Mouse (Mus musculus): ENCODE results near the gene Khk. TPM values are rescaled to one million over a fixed set of nuclear protein-coding genes. Genes with fewer than 3 reads are reported as not detected.

Gene Khk
- polyA plus RNA-seq, 1 experiment, result 40.4 TPM

GRCm38 (mm10) chr5:30960814-30961213 lies 39.6 kb downstream of the Khk start:
- H3K27me3 ChIP-seq (replicated peaks), result peaks cover 14% of the 10 kb centered on the region
- peaks cover 50% of the 10 kb centered on the region for H3K4me1 ChIP-seq
- peaks cover 22% of the 10 kb centered on the region for H3K36me3 ChIP-seq (replicated peaks; ENCODE audit: low read length)
- H3K9me3 ChIP-seq, result peaks cover 9% of the 10 kb centered on the region
- H3K4me3 ChIP-seq (replicated peaks), result peak overlapping the region; percentile 99
- TF ChIP-seq GATA1 (IDR thresholded peaks at IDR 0.05; ENCODE audit: borderline replicate concordance, low read length) (no peak), FLI1 (IDR thresholded peaks at IDR 0.05; ENCODE audit: low read length) (no peak)

GRCm38 (mm10) chr5:30961545-30962505 lies 40.6 kb downstream of the Khk start:
- TF ChIP-seq GATA1 (IDR thresholded peaks at IDR 0.05; ENCODE audit: borderline replicate concordance, low read length), result no peak
- peaks cover 9% of the 10 kb centered on the region for H3K9me3 ChIP-seq
- H3K4me1 ChIP-seq, result peaks cover 47% of the 10 kb centered on the region
- peak overlapping the region; percentile 64 for H3K4me3 ChIP-seq (replicated peaks)
- H3K27me3 ChIP-seq (replicated peaks), result peaks cover 20% of the 10 kb centered on the region
- H3K36me3 ChIP-seq (replicated peaks; ENCODE audit: low read length), result peaks cover 18% of the 10 kb centered on the region

- H3K4me3 ChIP-seq (replicated peaks), result no peak overlapping the region
- TF ChIP-seq FLI1 (IDR thresholded peaks at IDR 0.05; ENCODE audit: low read length), result no peak
- no peak for TF ChIP-seq GATA1 (IDR thresholded peaks at IDR 0.05; ENCODE audit: borderline replicate concordance, low read length)
- peaks cover 9% of the 10 kb centered on the region for H3K9me3 ChIP-seq
- H3K4me1 ChIP-seq, result peaks cover 36% of the 10 kb centered on the region
- H3K36me3 ChIP-seq (replicated peaks; ENCODE audit: low read length), result peaks cover under 1% of the 10 kb centered on the region
- peaks cover 31% of the 10 kb centered on the region for H3K27me3 ChIP-seq (replicated peaks)
These were observed 42.7 kb downstream of the Khk start for GRCm38 (mm10) chr5:30963916-30964315.

GRCm38 (mm10) chr5:30966189-30966588 lies 45.0 kb downstream of the Khk start:
- Histone ChIP-seq H3K4me1 (peaks cover 24% of the 10 kb centered on the region), H3K4me3 (replicated peaks) (no peak overlapping the region), H3K9me3 (peaks cover 9% of the 10 kb centered on the region), H3K36me3 (replicated peaks; ENCODE audit: low read length) (no peaks in the 10 kb centered on the region), H3K27me3 (replicated peaks) (peaks cover 45% of the 10 kb centered on the region)
- TF ChIP-seq GATA1 (IDR thresholded peaks at IDR 0.05; ENCODE audit: borderline replicate concordance, low read length), result no peak
- no peak for TF ChIP-seq FLI1 (IDR thresholded peaks at IDR 0.05; ENCODE audit: low read length)

GRCm38 (mm10) chr5:30968416-30968815 lies 47.2 kb downstream of the Khk start, which contains the start of gene Tcf23:
Tcf23 (plus strand) TSS chr5:30968662.
- TF ChIP-seq FLI1 (IDR thresholded peaks at IDR 0.05; ENCODE audit: low read length) (no peak), GATA1 (IDR thresholded peaks at IDR 0.05; ENCODE audit: borderline replicate concordance, low read length) (no peak)
- Histone ChIP-seq H3K4me3 (replicated peaks) (no peak within 1 kb of the TSS), H3K9me3 (peaks cover 6% of the 10 kb centered on the region), H3K4me1 (peaks cover 10% of the 10 kb centered on the region), H3K27me3 (replicated peaks) (peaks cover 58% of the 10 kb centered on the region), H3K36me3 (replicated peaks; ENCODE audit: low read length) (no peaks in the 10 kb centered on the region)

- no peaks in the 10 kb centered on the region for H3K36me3 ChIP-seq (replicated peaks; ENCODE audit: low read length)
- H3K9me3 ChIP-seq, result no peaks in the 10 kb centered on the region
- no peak overlapping the region for H3K4me3 ChIP-seq (replicated peaks)
- H3K4me1 ChIP-seq, result peaks cover 10% of the 10 kb centered on the region
- TF ChIP-seq FLI1 (IDR thresholded peaks at IDR 0.05; ENCODE audit: low read length) (no peak), GATA1 (IDR thresholded peaks at IDR 0.05; ENCODE audit: borderline replicate concordance, low read length) (no peak)
- peaks cover 65% of the 10 kb centered on the region for H3K27me3 ChIP-seq (replicated peaks)
These were observed 48.2 kb downstream of the Khk start for GRCm38 (mm10) chr5:30969440-30969839.

- H3K36me3 ChIP-seq (replicated peaks; ENCODE audit: low read length), result no peaks in the 10 kb centered on the region
- TF ChIP-seq GATA1 (IDR thresholded peaks at IDR 0.05; ENCODE audit: borderline replicate concordance, low read length), result no peak
- no peak for TF ChIP-seq FLI1 (IDR thresholded peaks at IDR 0.05; ENCODE audit: low read length)
- H3K4me1 ChIP-seq, result no peaks in the 10 kb centered on the region
- H3K4me3 ChIP-seq (replicated peaks), result no peak overlapping the region
- H3K27me3 ChIP-seq (replicated peaks), result peaks cover 68% of the 10 kb centered on the region
- no peaks in the 10 kb centered on the region for H3K9me3 ChIP-seq
These were observed 53.8 kb downstream of the Khk start for GRCm38 (mm10) chr5:30974870-30975656.

Other genes starting within 250 kb of the Khk start
- gene Dpysl5, start 209.9 kb upstream of the Khk start, polyA plus RNA-seq (2012; ENCODE audit: insufficient read depth, low replicate concordance), result 0.12 TPM in 1 of 2 replicates, not detected in the other
- 2.1 TPM in 1 of 2 replicates, not detected in the other for gene Mapre3, start 106.8 kb upstream of the Khk start, polyA plus RNA-seq (2012; ENCODE audit: insufficient read depth, low replicate concordance)
- 11.8 and 17.0 TPM in 2 replicates for gene Tmem214, start 53.4 kb upstream of the Khk start, polyA plus RNA-seq (2012; ENCODE audit: insufficient read depth, low replicate concordance)
- 36.7 and 70.8 TPM in 2 replicates for gene Agbl5, start 32.7 kb upstream of the Khk start, polyA plus RNA-seq (2012; ENCODE audit: insufficient read depth, low replicate concordance)
- 57.7 and 180 TPM in 2 replicates for gene Ost4, start 13.6 kb upstream of the Khk start, polyA plus RNA-seq (2012; ENCODE audit: insufficient read depth, low replicate concordance)
- gene Emilin1, start 8.0 kb upstream of the Khk start, polyA plus RNA-seq (2012; ENCODE audit: insufficient read depth, low replicate concordance), result 427 and 497 TPM in 2 replicates
- gene Cgref1, start 24.2 kb downstream of the Khk start, polyA plus RNA-seq (2012; ENCODE audit: insufficient read depth, low replicate concordance), result not detected in 2 replicates
- 43.7 and 59.1 TPM in 2 replicates for gene Preb, start 38.9 kb downstream of the Khk start, polyA plus RNA-seq (2012; ENCODE audit: insufficient read depth, low replicate concordance)
- not detected in 2 replicates for gene Tcf23, start 47.2 kb downstream of the Khk start, polyA plus RNA-seq (2012; ENCODE audit: insufficient read depth, low replicate concordance)
- gene Atraid, start 126.9 kb downstream of the Khk start, polyA plus RNA-seq (2012; ENCODE audit: insufficient read depth, low replicate concordance), result 6.5 and 48.6 TPM in 2 replicates
- gene Slc5a6, start 127.5 kb downstream of the Khk start, polyA plus RNA-seq (2012; ENCODE audit: insufficient read depth, low replicate concordance), result 5.0 and 8.2 TPM in 2 replicates
- gene Cad, start 133.3 kb downstream of the Khk start, polyA plus RNA-seq (2012; ENCODE audit: insufficient read depth, low replicate concordance), result 218 and 333 TPM in 2 replicates
- not detected in 2 replicates for gene Dnajc5g, start 184.9 kb downstream of the Khk start, polyA plus RNA-seq (2012; ENCODE audit: insufficient read depth, low replicate concordance)
- gene Slc30a3, start 186.8 kb downstream of the Khk start, polyA plus RNA-seq (2012; ENCODE audit: insufficient read depth, low replicate concordance), result not detected in 2 replicates
- gene Trim54, start 195.3 kb downstream of the Khk start, polyA plus RNA-seq (2012; ENCODE audit: insufficient read depth, low replicate concordance), result not detected in 2 replicates
- not detected in 2 replicates for gene Ucn, start 217.4 kb downstream of the Khk start, polyA plus RNA-seq (2012; ENCODE audit: insufficient read depth, low replicate concordance)
- 9.4 and 46.6 TPM in 2 replicates for gene Mpv17, start 232.8 kb downstream of the Khk start, polyA plus RNA-seq (2012; ENCODE audit: insufficient read depth, low replicate concordance)

All from megakaryocyte, embryonic 14.5 days (primary cell).